8 mouse cellular contexts compared by ENCODE assay signal in the genomic region with DNA sequence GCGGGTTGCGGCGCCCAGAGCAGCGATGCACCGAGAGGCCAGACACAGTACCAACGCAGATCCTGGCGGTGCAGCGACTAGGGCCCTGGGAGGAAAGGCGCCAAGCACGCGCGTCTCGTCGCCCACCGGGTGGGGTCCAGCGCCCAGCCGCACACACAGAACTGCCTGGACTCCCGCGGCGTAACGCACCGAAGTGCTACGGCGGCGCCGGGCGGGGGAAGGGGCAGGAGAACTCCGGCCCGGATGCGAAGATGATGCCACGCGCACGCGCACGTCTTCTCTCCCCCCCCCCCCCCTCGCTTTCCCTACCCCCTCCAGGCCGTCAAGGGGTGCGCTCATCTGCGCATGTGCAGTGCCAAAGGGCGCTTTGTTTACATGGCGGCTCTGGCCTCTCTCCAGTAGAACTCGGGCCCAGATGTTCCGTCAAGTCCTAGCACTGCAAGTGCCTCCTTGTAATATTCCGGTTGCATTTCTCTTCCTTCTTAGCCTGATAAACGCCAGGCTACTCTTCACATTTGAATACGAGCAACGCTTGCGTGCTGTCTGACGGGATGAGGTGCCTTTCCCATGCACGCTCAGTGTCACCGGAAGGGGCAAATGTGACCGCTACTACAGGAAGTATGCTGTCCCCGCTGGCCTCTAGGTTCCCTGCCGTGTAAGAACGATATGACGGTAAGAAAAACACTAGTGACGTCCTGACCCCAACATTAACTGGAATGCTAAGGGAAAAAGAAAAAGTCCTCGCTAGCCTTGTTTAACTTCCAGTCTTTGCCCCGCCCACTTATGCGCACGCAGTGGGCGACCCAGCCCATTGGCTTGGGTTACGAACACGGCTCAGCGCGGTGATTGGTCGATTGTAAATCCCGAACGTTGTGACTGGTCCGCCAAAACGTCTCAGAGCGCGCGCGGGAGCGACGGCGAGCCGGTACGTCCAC. TPM values are rescaled to one million over a fixed set of nuclear protein-coding genes. Genes with fewer than 3 reads are reported as not detected.
DNase-seq lines count a peak whose midpoint lies in the region; ATAC-seq lines count a peak whose summit lies in the region.

TSS of gene Vps26b (minus strand) at position 238 of the 935 bp plus-strand sequence.
TSS of gene Ncapd3 (plus strand) at position 348 of the 935 bp plus-strand sequence.

- H3K9me3 ChIP-seq in intestine, embryonic 14.5 days (ENCODE audit: control insufficient read depth, low read length), result no peaks in the 10 kb centered on the region

- under 1% methylated on average over 70 of the region's 80 CpGs for WGBS in intestine, embryonic 14.5 days

- H3K36me3 ChIP-seq in intestine, embryonic 14.5 days (ENCODE audit: control insufficient read depth, insufficient read depth, low read length), result no peaks in the 10 kb centered on the region; the same call in 1 of the 2 replicates

- DNase-seq in adrenal gland, adult 18-20 months (ENCODE audit: low spot score in 2 of 2), result peak; percentile 90
- peak; percentile 99 for DNase-seq in embryo, embryonic 11 days
- DNase-seq in gastrocnemius, postnatal 25 days, result peak; percentile 93
- DNase-seq in intestine, embryonic 14.5 days (ENCODE audit: low spot score), result peak; percentile 97
- DNase-seq in left cerebral cortex, postnatal 14 days (ENCODE audit: low spot score in 2 of 2), result peak; percentile 98
- peak; percentile 99 for DNase-seq in mesoderm, embryonic 11.5 days (ENCODE audit: low read depth, low spot score)
- peak; percentile 96 for DNase-seq in right cerebral cortex, postnatal 36 days (ENCODE audit: low spot score in 2 of 2)
- DNase-seq in yolk sac, embryonic 10.5 days (ENCODE audit: low spot score), result peak; percentile 93

- peaks cover 33% of the 10 kb centered on the region for H3K4me1 ChIP-seq in intestine, embryonic 14.5 days (replicated peaks; ENCODE audit: control insufficient read depth, insufficient read depth, low read length)

- peak within 1 kb of the TSS; percentile 91 for H3K27ac ChIP-seq in intestine, embryonic 14.5 days (ENCODE audit: low read depth)

- H3K4me2 ChIP-seq in intestine, embryonic 14.5 days (ENCODE audit: low read length), result peak within 1 kb of the TSS; percentile 89

- peak within 1 kb of the TSS; percentile 88 for H3K9ac ChIP-seq in intestine, embryonic 14.5 days (ENCODE audit: low read length)

- intact Hi-C loops in left cerebral cortex, postnatal 14 days (cut with DNase I), result no loop called here

- peak within 1 kb of the TSS; percentile 90 for H3K4me3 ChIP-seq in intestine, embryonic 14.5 days (ENCODE audit: low read depth, low read length)

- H3K27me3 ChIP-seq in intestine, embryonic 14.5 days (replicated peaks; ENCODE audit: control insufficient read depth, insufficient read depth, low read length), result no peaks in the 10 kb centered on the region

- ATAC-seq in intestine, embryonic 14.5 days (replicated peaks; ENCODE audit: low FRiP score, low TSS enrichment, low read depth), result peak; percentile 95

RNA-seq across cellular contexts. Expression of gene Vps26b, which starts in this region (rescaled TPM):
- total RNA-seq in adrenal gland, adult 18-20 months (2021), result 10 to 100 TPM; 29.1 to 36.7 TPM
- total RNA-seq in gastrocnemius, postnatal 25 days (2021), result 10 to 100 TPM; 24.4 to 24.7 TPM
- 35.9 and 36.4 TPM in 2 replicates for polyA plus RNA-seq in intestine, embryonic 14.5 days (2014; fragmentation: Nextera tagmentation; extraction: Ambion mirVana)
- 100 to 1,000 TPM; 110 to 112 TPM for total RNA-seq in left cerebral cortex, postnatal 14 days (2021)

RNA-seq across cellular contexts. Expression of gene Ncapd3, which starts in this region (rescaled TPM):
- 10 to 100 TPM in 1 of 2 experiments, 1 to 10 TPM in 1; 8.7 to 12.0 TPM for total RNA-seq in adrenal gland, adult 18-20 months (2021)
- total RNA-seq in gastrocnemius, postnatal 25 days (2021), result 1 to 10 TPM; 5.3 to 5.8 TPM
- polyA plus RNA-seq in intestine, embryonic 14.5 days (2014; fragmentation: Nextera tagmentation; extraction: Ambion mirVana), result 32.7 and 36.4 TPM in 2 replicates
- 10 to 100 TPM; 15.3 to 16.3 TPM for total RNA-seq in left cerebral cortex, postnatal 14 days (2021)

Comparison
In these comparisons a context has a peak if more than half of its experiments do, and no peak if none do; other contexts are left out.
1. Peak in every context shown above with its lines: DNase-seq, ATAC-seq, H3K4me3 ChIP-seq and H3K27ac ChIP-seq.